Mouse (Mus musculus): ENCODE results near the gene Mki67. TPM values are rescaled to one million over a fixed set of nuclear protein-coding genes. Genes with fewer than 3 reads are reported as not detected.
"Not testable (repeated sequence)": the region's sequence is repeated elsewhere in the genome, so short reads cannot be mapped to it uniquely, and the experiment has no call there.

Mki67 gene
- polyA plus RNA-seq, 1 experiment from 2014 or later: 65.6 TPM

DNA sequence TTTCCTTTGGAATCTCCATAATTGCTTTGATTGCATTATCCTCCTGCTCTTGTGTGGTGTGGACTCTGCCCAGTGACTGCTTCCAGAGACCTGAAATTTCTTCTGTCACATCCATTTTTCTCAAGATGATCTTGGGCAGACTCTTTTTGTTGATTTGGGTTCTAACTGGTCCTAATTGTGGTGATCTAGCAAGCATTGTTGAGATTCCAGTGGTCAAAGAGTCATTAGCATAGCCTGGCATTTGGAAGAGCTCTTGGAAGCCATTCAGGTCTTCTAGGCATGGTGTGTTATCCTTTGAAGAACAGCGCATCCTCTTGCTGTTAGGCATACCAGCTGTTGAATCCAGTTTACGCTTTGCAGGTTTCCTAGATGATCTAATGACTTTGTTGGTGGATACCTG, 17.8 kb downstream of the Mki67 start:
- no peaks in the 10 kb centered on the region for H3K9me3 ChIP-seq (replicated peaks; ENCODE audit: control insufficient read depth, low read length)
- DNase-seq (ENCODE audit: low spot score) (no peak), ATAC-seq (replicated peaks; ENCODE audit: insufficient number of reproducible peaks, low FRiP score, low TSS enrichment, low read depth) (no peak)
- no peak overlapping the region for H3K4me2 ChIP-seq (ENCODE audit: low read depth, low read length)
- peaks cover 26% of the 10 kb centered on the region for H3K36me3 ChIP-seq (replicated peaks; ENCODE audit: control insufficient read depth, insufficient read depth, low read depth, low read length)
- H3K27me3 ChIP-seq (ENCODE audit: control insufficient read depth, insufficient read depth, low read length): no peaks in the 10 kb centered on the region
- no peak overlapping the region for H3K4me3 ChIP-seq (ENCODE audit: low read depth, low read length)
- no peak overlapping the region for H3K27ac ChIP-seq (replicated peaks; ENCODE audit: low read depth, low read length)
- H3K9ac ChIP-seq (replicated peaks; ENCODE audit: low read length): no peak overlapping the region
- WGBS: 97% methylated on average over 2 of the region's 2 CpGs
- no peaks in the 10 kb centered on the region for H3K4me1 ChIP-seq (ENCODE audit: control insufficient read depth, insufficient read depth, low read length)

DNA sequence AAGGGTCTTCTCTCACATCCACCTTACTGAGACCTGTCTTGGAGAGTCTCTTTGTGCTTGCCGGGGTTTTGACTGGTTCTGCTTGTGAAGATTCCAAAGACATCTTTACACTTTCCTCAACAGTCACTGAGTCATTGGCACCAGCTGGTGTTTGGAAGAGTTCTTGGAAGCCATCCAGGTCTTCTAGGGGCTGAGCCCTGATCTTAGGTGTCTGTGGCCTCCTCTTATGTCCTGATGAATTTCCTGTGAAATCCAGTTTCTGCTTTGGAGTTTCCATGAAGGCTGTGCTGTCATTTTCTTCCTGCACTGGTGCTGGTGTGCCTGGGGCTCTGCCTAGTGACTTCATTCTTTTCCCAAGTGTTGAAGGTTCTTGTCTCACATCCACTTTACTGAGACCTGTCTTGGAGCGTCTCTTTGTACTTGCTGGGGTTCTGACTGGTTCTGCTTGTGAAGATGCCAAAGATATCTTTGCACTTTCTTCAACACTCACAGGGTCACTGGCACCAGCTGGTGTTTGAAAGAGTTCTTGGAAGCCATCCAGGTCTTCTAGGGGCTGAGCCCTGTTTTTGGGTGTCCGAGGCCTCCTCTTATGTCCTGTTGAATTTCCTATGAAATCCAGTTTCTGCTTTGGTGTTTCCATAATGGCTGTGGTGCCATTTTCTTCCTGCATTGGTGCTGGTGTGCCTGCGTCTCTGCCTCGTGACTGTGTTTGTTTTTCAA, 19.0 kb downstream of the Mki67 start:
- not testable (repeated sequence) for H3K4me1 ChIP-seq (ENCODE audit: control insufficient read depth, insufficient read depth, low read length); H3K4me3 ChIP-seq (ENCODE audit: low read depth, low read length); H3K9ac ChIP-seq (replicated peaks; ENCODE audit: low read length); H3K27me3 ChIP-seq (ENCODE audit: control insufficient read depth, insufficient read depth, low read length); ATAC-seq (replicated peaks; ENCODE audit: insufficient number of reproducible peaks, low FRiP score, low TSS enrichment, low read depth); H3K9me3 ChIP-seq (replicated peaks; ENCODE audit: control insufficient read depth, low read length); H3K27ac ChIP-seq (replicated peaks; ENCODE audit: low read depth, low read length); DNase-seq (ENCODE audit: low spot score); H3K4me2 ChIP-seq (ENCODE audit: low read depth, low read length)
- 98% methylated on average over 5 of the region's 5 CpGs for WGBS
- H3K36me3 ChIP-seq (replicated peaks; ENCODE audit: control insufficient read depth, insufficient read depth, low read depth, low read length): peaks cover 26% of the 10 kb centered on the region

DNA sequence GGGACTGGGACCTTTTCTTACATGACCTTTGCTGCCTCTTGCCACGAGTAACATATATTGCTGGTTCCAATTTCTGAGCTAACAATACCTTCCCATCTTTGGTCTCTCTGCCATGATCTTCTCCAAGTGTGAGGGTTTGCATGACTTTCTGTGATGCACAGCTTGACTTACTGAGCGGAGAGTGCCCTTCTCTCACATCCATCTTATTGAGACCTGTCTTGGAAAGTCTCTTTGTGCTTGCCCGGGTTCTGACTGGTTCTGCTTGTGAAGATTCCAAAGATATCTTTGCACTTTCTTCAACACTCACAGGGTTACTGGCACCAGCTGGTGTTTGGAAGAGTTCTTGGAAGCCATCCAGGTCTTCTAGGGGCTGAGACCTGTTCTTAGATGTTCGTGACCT, 20.0 kb downstream of the Mki67 start:
- DNase-seq (ENCODE audit: low spot score): no peak
- H3K9ac ChIP-seq (replicated peaks; ENCODE audit: low read length): no peak overlapping the region
- ATAC-seq (replicated peaks; ENCODE audit: insufficient number of reproducible peaks, low FRiP score, low TSS enrichment, low read depth): no peak
- no peak overlapping the region for H3K4me3 ChIP-seq (ENCODE audit: low read depth, low read length)
- H3K4me1 ChIP-seq (ENCODE audit: control insufficient read depth, insufficient read depth, low read length): no peaks in the 10 kb centered on the region
- no peaks in the 10 kb centered on the region for H3K27me3 ChIP-seq (ENCODE audit: control insufficient read depth, insufficient read depth, low read length)
- H3K9me3 ChIP-seq (replicated peaks; ENCODE audit: control insufficient read depth, low read length): no peaks in the 10 kb centered on the region
- H3K27ac ChIP-seq (replicated peaks; ENCODE audit: low read depth, low read length): no peak overlapping the region
- peaks cover 18% of the 10 kb centered on the region for H3K36me3 ChIP-seq (replicated peaks; ENCODE audit: control insufficient read depth, insufficient read depth, low read depth, low read length)
- WGBS: 89% methylated on average over 4 of the region's 4 CpGs
- no peak overlapping the region for H3K4me2 ChIP-seq (ENCODE audit: low read depth, low read length)

GRCm38 (mm10) chr7:135694796-135695195, 21.4 kb downstream of the Mki67 start:
- whole genome bisulfite sequencing: 97% methylated on average over 5 of the region's 5 CpGs
- no peak overlapping the region for H3K9ac ChIP-seq (replicated peaks; ENCODE audit: low read length)
- peaks cover 18% of the 10 kb centered on the region for H3K36me3 ChIP-seq (replicated peaks; ENCODE audit: control insufficient read depth, insufficient read depth, low read depth, low read length)

DNA sequence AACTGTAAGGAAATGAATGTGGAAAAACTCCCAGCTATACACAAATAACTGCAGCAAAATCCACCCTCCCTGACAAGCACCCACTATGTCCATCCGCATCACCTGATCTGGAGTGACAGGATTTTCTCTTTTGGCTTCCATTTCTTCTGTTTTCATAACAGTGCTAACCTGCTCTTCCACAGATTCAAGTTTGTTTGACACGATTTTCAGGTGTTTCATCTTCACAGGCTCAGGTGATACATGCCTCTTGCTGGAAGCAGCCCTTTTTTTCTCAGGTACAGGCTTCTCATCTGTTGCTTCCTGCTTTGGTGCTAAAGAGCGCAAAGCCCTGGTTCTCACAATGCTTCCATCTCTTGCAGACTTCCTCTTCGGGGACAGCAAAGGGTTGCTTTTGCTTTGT, 22.0 kb downstream of the Mki67 start:
- H3K36me3 ChIP-seq (replicated peaks; ENCODE audit: control insufficient read depth, insufficient read depth, low read depth, low read length): peaks cover 20% of the 10 kb centered on the region
- H3K27ac ChIP-seq (replicated peaks; ENCODE audit: low read depth, low read length): no peak overlapping the region
- H3K27me3 ChIP-seq (ENCODE audit: control insufficient read depth, insufficient read depth, low read length): no peaks in the 10 kb centered on the region
- no peak overlapping the region for H3K4me3 ChIP-seq (ENCODE audit: low read depth, low read length)
- H3K4me1 ChIP-seq (ENCODE audit: control insufficient read depth, insufficient read depth, low read length): no peaks in the 10 kb centered on the region
- H3K9ac ChIP-seq (replicated peaks; ENCODE audit: low read length): no peak overlapping the region
- H3K4me2 ChIP-seq (ENCODE audit: low read depth, low read length): no peak overlapping the region
- ATAC-seq (replicated peaks; ENCODE audit: insufficient number of reproducible peaks, low FRiP score, low TSS enrichment, low read depth) (no peak), DNase-seq (ENCODE audit: low spot score) (no peak)
- no peaks in the 10 kb centered on the region for H3K9me3 ChIP-seq (replicated peaks; ENCODE audit: control insufficient read depth, low read length)
- WGBS: 89% methylated on average over 4 of the region's 4 CpGs

More at GRCm38 (mm10) chr7:135694796-135695195, 21.4 kb downstream of the Mki67 start:
- Histone ChIP-seq H3K9me3 (replicated peaks; ENCODE audit: control insufficient read depth, low read length) (no peaks in the 10 kb centered on the region), H3K4me2 (ENCODE audit: low read depth, low read length) (no peak overlapping the region), H3K27ac (replicated peaks; ENCODE audit: low read depth, low read length) (no peak overlapping the region), H3K4me1 (ENCODE audit: control insufficient read depth, insufficient read depth, low read length) (no peaks in the 10 kb centered on the region), H3K4me3 (ENCODE audit: low read depth, low read length) (no peak overlapping the region), H3K27me3 (ENCODE audit: control insufficient read depth, insufficient read depth, low read length) (no peaks in the 10 kb centered on the region)
- DNase-seq (ENCODE audit: low spot score) (no peak), ATAC-seq (replicated peaks; ENCODE audit: insufficient number of reproducible peaks, low FRiP score, low TSS enrichment, low read depth) (no peak)

GRCm38 (mm10) chr7:135691941-135692340, 24.2 kb downstream of the Mki67 start:
- H3K9ac ChIP-seq (replicated peaks; ENCODE audit: low read length): no peak overlapping the region
- peaks cover 17% of the 10 kb centered on the region for H3K36me3 ChIP-seq (replicated peaks; ENCODE audit: control insufficient read depth, insufficient read depth, low read depth, low read length)
- no peaks in the 10 kb centered on the region for H3K27me3 ChIP-seq (ENCODE audit: control insufficient read depth, insufficient read depth, low read length)
- DNase-seq (ENCODE audit: low spot score): no peak
- H3K4me3 ChIP-seq (ENCODE audit: low read depth, low read length): no peak overlapping the region
- no peak for ATAC-seq (replicated peaks; ENCODE audit: insufficient number of reproducible peaks, low FRiP score, low TSS enrichment, low read depth)
- H3K9me3 ChIP-seq (replicated peaks; ENCODE audit: control insufficient read depth, low read length): no peaks in the 10 kb centered on the region
- no peak overlapping the region for H3K4me2 ChIP-seq (ENCODE audit: low read depth, low read length)
- 97% methylated on average over 5 of the region's 5 CpGs for WGBS
- H3K27ac ChIP-seq (replicated peaks; ENCODE audit: low read depth, low read length): no peak overlapping the region
- H3K4me1 ChIP-seq (ENCODE audit: control insufficient read depth, insufficient read depth, low read length): no peaks in the 10 kb centered on the region

DNA sequence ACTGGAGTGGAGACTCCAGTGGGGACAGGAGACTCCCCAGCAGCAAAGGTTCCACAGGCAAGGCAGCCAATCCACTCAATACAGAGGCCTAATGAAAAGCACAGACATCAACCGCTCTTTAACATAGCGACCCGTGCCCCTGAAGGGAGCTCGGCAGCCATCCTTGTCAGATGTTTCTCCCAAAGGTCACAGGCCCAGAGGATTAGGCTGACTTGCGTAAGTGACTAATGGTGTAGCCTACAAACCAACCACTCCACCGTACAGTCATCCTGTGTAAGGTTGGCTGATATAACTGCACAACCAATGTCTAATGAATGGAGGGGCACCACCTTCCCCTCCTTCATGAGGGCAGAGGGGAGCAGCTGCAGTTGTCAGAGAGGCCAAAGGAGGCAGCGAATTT, 26.8 kb downstream of the Mki67 start:
- WGBS: 88% methylated on average over 7 of the region's 7 CpGs

DNA sequence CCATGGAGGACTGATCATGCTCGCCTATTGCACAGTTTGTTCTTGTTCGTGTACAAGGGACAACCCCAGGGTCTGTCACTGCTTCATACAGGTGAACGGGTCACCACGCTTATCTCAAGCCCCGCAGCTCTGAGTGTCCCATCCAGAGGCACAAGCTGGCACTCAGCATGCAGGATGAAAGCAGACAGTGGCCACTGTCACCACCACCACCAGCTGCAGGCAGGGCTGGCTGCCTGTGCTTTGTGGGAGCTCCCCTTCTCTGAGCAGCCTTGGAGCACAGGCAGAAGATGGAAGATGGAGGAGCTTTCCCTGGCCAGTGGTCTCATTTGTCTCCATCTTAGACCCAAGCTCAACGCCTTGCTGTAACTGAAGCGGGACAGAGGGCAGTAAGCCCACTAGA, 31.2 kb downstream of the Mki67 start:
- Histone ChIP-seq H3K27me3 (ENCODE audit: control insufficient read depth, insufficient read depth, low read length) (no peaks in the 10 kb centered on the region), H3K4me1 (ENCODE audit: control insufficient read depth, insufficient read depth, low read length) (no peaks in the 10 kb centered on the region), H3K27ac (replicated peaks; ENCODE audit: low read depth, low read length) (no peak overlapping the region), H3K36me3 (replicated peaks; ENCODE audit: control insufficient read depth, insufficient read depth, low read depth, low read length) (peaks cover 2% of the 10 kb centered on the region; the same call in 1 of the 2 replicates), H3K4me3 (ENCODE audit: low read depth, low read length) (no peak overlapping the region), H3K4me2 (ENCODE audit: low read depth, low read length) (no peak overlapping the region), H3K9ac (replicated peaks; ENCODE audit: low read length) (no peak overlapping the region), H3K9me3 (replicated peaks; ENCODE audit: control insufficient read depth, low read length) (no peaks in the 10 kb centered on the region)
- no peak for DNase-seq (ENCODE audit: low spot score)
- no peak for ATAC-seq (replicated peaks; ENCODE audit: insufficient number of reproducible peaks, low FRiP score, low TSS enrichment, low read depth)
- WGBS: 89% methylated on average over 7 of the region's 7 CpGs

More for the DNA sequence above, 26.8 kb downstream of the Mki67 start:
- Histone ChIP-seq H3K27ac (replicated peaks; ENCODE audit: low read depth, low read length) (no peak overlapping the region), H3K4me2 (ENCODE audit: low read depth, low read length) (no peak overlapping the region), H3K4me3 (ENCODE audit: low read depth, low read length) (no peak overlapping the region), H3K27me3 (ENCODE audit: control insufficient read depth, insufficient read depth, low read length) (no peaks in the 10 kb centered on the region), H3K4me1 (ENCODE audit: control insufficient read depth, insufficient read depth, low read length) (no peaks in the 10 kb centered on the region), H3K9ac (replicated peaks; ENCODE audit: low read length) (no peak overlapping the region), H3K36me3 (replicated peaks; ENCODE audit: control insufficient read depth, insufficient read depth, low read depth, low read length) (peaks cover 2% of the 10 kb centered on the region; the same call in 1 of the 2 replicates), H3K9me3 (replicated peaks; ENCODE audit: control insufficient read depth, low read length) (no peaks in the 10 kb centered on the region)
- DNase-seq (ENCODE audit: low spot score): no peak
- ATAC-seq (replicated peaks; ENCODE audit: insufficient number of reproducible peaks, low FRiP score, low TSS enrichment, low read depth): no peak

All from embryonic facial prominence, embryonic 11.5 days (tissue).